Mouse (Mus musculus): Measurements from ENCODE around the gene Anks4b. TPM values are rescaled to one million over a fixed set of nuclear protein-coding genes. Genes with fewer than 3 reads are reported as not detected.

Anks4b gene
- polyA plus RNA-seq, 1 experiment from 2014 or later: 2.3 TPM

GRCm38 (mm10) chr7:120156841-120157409 lies 16.7 kb upstream of the Anks4b start:
- no peak overlapping the region for H3K4me3 ChIP-seq (ENCODE audit: low read depth, low read length)
- H3K9me3 ChIP-seq (replicated peaks; ENCODE audit: control insufficient read depth, low read length): no peaks in the 10 kb centered on the region
- no peaks in the 10 kb centered on the region for H3K36me3 ChIP-seq (ENCODE audit: control insufficient read depth, insufficient read depth)
- WGBS (ENCODE audit: insufficient replicate concordance): 36% methylated on average over 2 of the region's 2 CpGs
- no peak for ATAC-seq (ENCODE audit: low read depth)
- H3K4me2 ChIP-seq (ENCODE audit: low read depth, low read length): no peak overlapping the region
- H3K27ac ChIP-seq (ENCODE audit: low read length): no peak overlapping the region
- H3K4me1 ChIP-seq (ENCODE audit: control insufficient read depth, low read depth, low read length): no peaks in the 10 kb centered on the region
- H3K9ac ChIP-seq (ENCODE audit: low read depth, low read length): no peak overlapping the region
- no peaks in the 10 kb centered on the region for H3K27me3 ChIP-seq (ENCODE audit: control insufficient read depth, insufficient read depth, low read depth, low read length)

DNA sequence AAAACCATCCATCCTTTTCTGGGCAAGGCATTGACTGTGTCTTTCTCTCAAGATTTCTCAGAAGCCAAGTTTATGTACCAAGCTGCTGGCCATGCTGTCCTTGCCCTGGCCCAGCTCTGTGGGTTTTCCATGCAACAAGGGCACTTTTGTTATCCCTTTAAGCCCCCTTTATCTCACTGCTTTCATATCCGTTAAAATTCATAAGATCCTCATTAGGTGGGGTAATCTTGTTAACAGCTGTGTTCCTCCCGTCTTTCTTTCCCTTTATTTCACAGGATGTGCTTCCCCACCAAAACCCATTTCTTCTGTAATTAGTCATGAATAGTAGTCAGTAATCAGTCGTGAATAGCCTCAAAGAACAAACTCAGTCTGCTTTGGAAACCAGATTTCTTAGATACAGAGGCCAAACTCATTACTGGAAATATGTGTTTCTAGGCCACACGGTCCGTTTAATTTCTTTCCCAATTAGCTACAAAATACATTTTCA lies 16.0 kb upstream of the Anks4b start:
- Histone ChIP-seq H3K36me3 (ENCODE audit: control insufficient read depth, insufficient read depth) (no peaks in the 10 kb centered on the region), H3K4me3 (ENCODE audit: low read depth, low read length) (no peak overlapping the region), H3K27ac (ENCODE audit: low read length) (no peak overlapping the region), H3K9ac (ENCODE audit: low read depth, low read length) (no peak overlapping the region), H3K4me2 (ENCODE audit: low read depth, low read length) (no peak overlapping the region), H3K9me3 (replicated peaks; ENCODE audit: control insufficient read depth, low read length) (no peaks in the 10 kb centered on the region), H3K27me3 (ENCODE audit: control insufficient read depth, insufficient read depth, low read depth, low read length) (no peaks in the 10 kb centered on the region), H3K4me1 (ENCODE audit: control insufficient read depth, low read depth, low read length) (no peaks in the 10 kb centered on the region)
- WGBS (ENCODE audit: insufficient replicate concordance): 49% methylated on average over 5 of the region's 5 CpGs
- no peak for ATAC-seq (ENCODE audit: low read depth)

- Histone ChIP-seq H3K4me1 (ENCODE audit: control insufficient read depth, low read depth, low read length) (no peaks in the 10 kb centered on the region), H3K4me2 (ENCODE audit: low read depth, low read length) (no peak overlapping the region), H3K4me3 (ENCODE audit: low read depth, low read length) (no peak overlapping the region), H3K27ac (ENCODE audit: low read length) (no peak overlapping the region), H3K36me3 (ENCODE audit: control insufficient read depth, insufficient read depth) (no peaks in the 10 kb centered on the region), H3K9ac (ENCODE audit: low read depth, low read length) (no peak overlapping the region), H3K9me3 (replicated peaks; ENCODE audit: control insufficient read depth, low read length) (no peaks in the 10 kb centered on the region), H3K27me3 (ENCODE audit: control insufficient read depth, insufficient read depth, low read depth, low read length) (no peaks in the 10 kb centered on the region)
- no peak for ATAC-seq (ENCODE audit: low read depth)
- 33% methylated on average over 4 of the region's 4 CpGs for WGBS (ENCODE audit: insufficient replicate concordance)
These were observed 15.5 kb upstream of the Anks4b start for GRCm38 (mm10) chr7:120158121-120158613.

DNA sequence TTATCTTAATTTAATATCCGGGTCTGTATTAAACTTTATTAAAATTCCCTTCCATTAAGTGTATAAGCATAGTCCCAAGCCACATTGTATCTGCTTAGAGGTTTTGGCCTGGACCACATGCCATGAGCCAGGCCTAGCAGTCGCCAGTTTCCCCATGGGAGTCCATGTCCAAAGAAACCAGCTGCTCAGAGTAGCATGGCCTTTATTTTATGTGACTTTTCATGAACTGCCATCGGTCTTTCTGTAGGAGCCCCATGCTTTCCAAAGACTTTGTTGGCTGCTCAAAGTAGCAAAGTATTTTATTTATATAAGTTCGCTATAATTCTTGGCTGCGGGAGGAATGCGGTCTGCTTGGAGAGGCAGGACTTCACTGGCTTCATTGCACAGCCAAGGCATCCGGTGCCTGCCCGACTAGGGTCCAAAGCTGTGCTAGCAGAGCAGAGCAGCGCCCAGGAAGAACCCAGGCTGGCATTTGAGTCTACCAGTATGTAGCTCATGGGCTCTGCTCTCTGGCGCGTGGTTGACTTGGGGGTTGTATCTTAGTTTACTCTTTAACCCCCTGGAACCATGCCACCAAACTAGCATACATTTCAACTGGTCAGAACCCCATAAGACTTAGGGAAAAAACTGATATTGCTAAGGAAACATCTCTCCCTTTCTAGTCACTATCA lies 9.9 kb upstream of the Anks4b start:
- Histone ChIP-seq H3K9me3 (replicated peaks; ENCODE audit: control insufficient read depth, low read length) (no peaks in the 10 kb centered on the region), H3K27ac (ENCODE audit: low read length) (no peak overlapping the region), H3K27me3 (ENCODE audit: control insufficient read depth, insufficient read depth, low read depth, low read length) (no peaks in the 10 kb centered on the region), H3K4me3 (ENCODE audit: low read depth, low read length) (no peak overlapping the region), H3K36me3 (ENCODE audit: control insufficient read depth, insufficient read depth) (no peaks in the 10 kb centered on the region), H3K4me1 (ENCODE audit: control insufficient read depth, low read depth, low read length) (no peaks in the 10 kb centered on the region), H3K9ac (ENCODE audit: low read depth, low read length) (no peak overlapping the region), H3K4me2 (ENCODE audit: low read depth, low read length) (no peak overlapping the region)
- 69% methylated on average over 11 of the region's 11 CpGs for WGBS (ENCODE audit: insufficient replicate concordance)
- ATAC-seq (ENCODE audit: low read depth): no peak

DNA sequence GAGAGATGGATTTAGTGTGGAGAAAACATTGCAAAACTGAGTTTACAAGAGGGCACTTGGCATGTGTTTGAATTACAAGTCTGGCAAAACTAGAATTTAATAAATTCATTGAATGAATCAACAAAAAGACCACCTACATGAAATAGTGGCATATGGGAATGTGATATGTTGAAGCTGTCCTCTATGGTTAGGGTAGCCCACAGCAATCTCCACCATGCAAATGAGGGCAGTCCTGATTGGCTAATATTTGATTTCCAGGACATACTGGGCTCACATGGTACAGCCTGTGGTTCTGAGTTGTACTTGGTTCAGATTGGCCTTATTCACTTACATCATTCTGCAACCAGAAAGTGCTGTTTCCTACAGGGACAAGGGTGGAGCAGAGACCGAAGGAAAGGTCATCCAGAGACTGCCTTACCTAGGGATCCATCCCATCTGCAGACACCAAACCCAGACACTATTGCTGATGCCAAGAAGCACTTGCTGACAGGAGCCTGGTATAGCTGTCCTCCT lies 1.4 kb upstream of the Anks4b start:
- no peak for ATAC-seq (ENCODE audit: low read depth)

DNA sequence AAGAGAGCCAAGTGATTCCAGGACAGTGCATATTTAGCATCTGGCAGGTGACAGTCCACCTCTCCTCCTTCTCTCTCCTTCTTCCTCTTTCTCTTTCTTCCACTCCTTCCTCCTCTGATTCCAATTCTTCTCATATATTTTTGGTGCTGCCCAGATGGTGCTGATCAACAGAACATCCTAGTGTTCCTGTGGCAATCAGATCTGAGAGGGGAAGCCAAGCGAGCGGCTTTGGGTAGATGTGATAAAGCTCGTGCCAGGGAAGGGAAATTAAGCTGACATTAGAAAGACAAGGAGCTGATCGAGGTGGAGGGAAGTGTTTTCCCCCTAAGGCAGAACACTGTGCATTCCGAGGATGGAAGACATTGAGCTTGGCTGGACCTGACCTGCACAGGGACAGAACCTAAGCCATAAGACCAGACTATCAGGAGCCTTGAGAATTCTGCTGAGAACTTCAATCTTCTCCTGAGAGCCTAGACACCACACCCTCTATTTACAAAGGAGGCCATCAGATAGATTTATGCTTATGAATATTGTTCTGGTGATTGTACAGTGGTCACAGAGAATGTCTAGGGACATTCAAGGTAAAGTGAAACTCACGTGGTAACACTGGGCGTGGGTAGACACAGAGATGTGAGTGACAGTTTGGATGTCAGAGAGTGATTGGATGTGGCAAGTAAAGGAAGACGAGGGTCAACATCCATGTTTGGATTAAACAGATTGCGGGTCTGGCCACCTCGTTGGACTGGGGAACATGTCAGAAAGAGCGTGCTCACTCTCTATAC lies 1.3 kb downstream of the Anks4b start:
- H3K9ac ChIP-seq (ENCODE audit: low read depth, low read length): no peak overlapping the region
- no peaks in the 10 kb centered on the region for H3K27me3 ChIP-seq (ENCODE audit: control insufficient read depth, insufficient read depth, low read depth, low read length)
- peak; percentile 64 for ATAC-seq (ENCODE audit: low read depth)
- H3K4me1 ChIP-seq (ENCODE audit: control insufficient read depth, low read depth, low read length): no peaks in the 10 kb centered on the region
- peak overlapping the region; percentile 4 for H3K4me2 ChIP-seq (ENCODE audit: low read depth, low read length)
- 46% methylated on average over 11 of the region's 11 CpGs for WGBS (ENCODE audit: insufficient replicate concordance)
- H3K27ac ChIP-seq (ENCODE audit: low read length): peak overlapping the region; percentile 39
- no peaks in the 10 kb centered on the region for H3K9me3 ChIP-seq (replicated peaks; ENCODE audit: control insufficient read depth, low read length)
- no peaks in the 10 kb centered on the region for H3K36me3 ChIP-seq (ENCODE audit: control insufficient read depth, insufficient read depth)
- H3K4me3 ChIP-seq (ENCODE audit: low read depth, low read length): peak overlapping the region; percentile 51

More for the DNA sequence above, 1.4 kb upstream of the Anks4b start:
- Histone ChIP-seq H3K4me3 (ENCODE audit: low read depth, low read length) (no peak overlapping the region), H3K9ac (ENCODE audit: low read depth, low read length) (no peak overlapping the region), H3K4me2 (ENCODE audit: low read depth, low read length) (no peak overlapping the region), H3K27me3 (ENCODE audit: control insufficient read depth, insufficient read depth, low read depth, low read length) (no peaks in the 10 kb centered on the region), H3K9me3 (replicated peaks; ENCODE audit: control insufficient read depth, low read length) (no peaks in the 10 kb centered on the region), H3K27ac (ENCODE audit: low read length) (no peak overlapping the region), H3K36me3 (ENCODE audit: control insufficient read depth, insufficient read depth) (no peaks in the 10 kb centered on the region), H3K4me1 (ENCODE audit: control insufficient read depth, low read depth, low read length) (no peaks in the 10 kb centered on the region)
- 65% methylated on average over 1 of the region's 1 CpGs for WGBS (ENCODE audit: insufficient replicate concordance)

DNA sequence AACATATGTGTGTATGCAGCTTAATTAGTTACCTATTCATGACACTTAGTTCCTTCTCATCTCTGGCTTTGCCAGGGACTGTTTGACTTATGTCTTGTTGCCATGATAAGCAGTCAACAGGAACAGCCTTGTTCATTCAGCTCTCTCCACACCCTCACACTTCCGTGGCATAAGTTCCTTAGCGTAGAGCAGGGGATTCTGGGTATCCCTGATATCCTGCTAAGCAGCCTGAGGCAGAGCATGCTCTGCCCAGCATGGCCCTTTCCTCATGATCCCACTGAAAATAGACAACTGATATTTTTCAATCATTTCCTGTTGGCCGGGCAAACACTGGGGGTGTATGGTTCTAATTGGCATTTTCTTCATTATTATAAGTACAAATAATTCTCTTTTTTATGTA lies 4.0 kb downstream of the Anks4b start:
- no peaks in the 10 kb centered on the region for H3K4me1 ChIP-seq (ENCODE audit: control insufficient read depth, low read depth, low read length)
- H3K36me3 ChIP-seq (ENCODE audit: control insufficient read depth, insufficient read depth): no peaks in the 10 kb centered on the region
- ATAC-seq (ENCODE audit: low read depth): no peak
- H3K4me2 ChIP-seq (ENCODE audit: low read depth, low read length): no peak overlapping the region
- WGBS (ENCODE audit: insufficient replicate concordance): 52% methylated on average over 3 of the region's 3 CpGs
- no peak overlapping the region for H3K4me3 ChIP-seq (ENCODE audit: low read depth, low read length)
- no peak overlapping the region for H3K27ac ChIP-seq (ENCODE audit: low read length)
- H3K9me3 ChIP-seq (replicated peaks; ENCODE audit: control insufficient read depth, low read length): no peaks in the 10 kb centered on the region
- no peak overlapping the region for H3K9ac ChIP-seq (ENCODE audit: low read depth, low read length)
- H3K27me3 ChIP-seq (ENCODE audit: control insufficient read depth, insufficient read depth, low read depth, low read length): no peaks in the 10 kb centered on the region

DNA sequence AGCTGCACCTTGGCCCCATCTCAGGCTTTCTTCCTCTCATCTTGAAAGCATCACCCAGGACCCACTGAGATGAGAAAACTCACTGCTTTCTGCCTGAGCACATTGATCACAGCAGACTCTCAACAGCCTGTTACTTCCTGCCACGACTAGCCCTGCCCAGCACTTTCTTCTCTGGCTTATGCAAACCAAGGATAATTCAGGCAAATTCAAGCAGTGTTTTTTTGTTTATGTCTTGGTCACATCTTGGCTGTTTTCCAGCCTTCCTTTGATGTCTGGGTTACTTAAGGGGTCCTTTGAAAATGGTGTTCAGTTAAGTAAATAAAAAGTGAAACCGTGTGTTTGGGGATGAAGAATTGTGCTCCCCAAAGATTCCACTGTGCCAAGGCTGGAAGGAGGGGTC lies 5.3 kb downstream of the Anks4b start:
- no peak overlapping the region for H3K4me2 ChIP-seq (ENCODE audit: low read depth, low read length)
- no peak overlapping the region for H3K9ac ChIP-seq (ENCODE audit: low read depth, low read length)
- no peaks in the 10 kb centered on the region for H3K9me3 ChIP-seq (replicated peaks; ENCODE audit: control insufficient read depth, low read length)
- H3K36me3 ChIP-seq (ENCODE audit: control insufficient read depth, insufficient read depth): no peaks in the 10 kb centered on the region
- no peaks in the 10 kb centered on the region for H3K4me1 ChIP-seq (ENCODE audit: control insufficient read depth, low read depth, low read length)
- no peaks in the 10 kb centered on the region for H3K27me3 ChIP-seq (ENCODE audit: control insufficient read depth, insufficient read depth, low read depth, low read length)
- H3K4me3 ChIP-seq (ENCODE audit: low read depth, low read length): no peak overlapping the region
- no peak for ATAC-seq (ENCODE audit: low read depth)
- 7% methylated on average over 2 of the region's 2 CpGs for WGBS (ENCODE audit: insufficient replicate concordance)
- no peak overlapping the region for H3K27ac ChIP-seq (ENCODE audit: low read length)
